Mouse (Mus musculus): ENCODE data around the gene Unc13d. TPM values are rescaled to one million over a fixed set of nuclear protein-coding genes. Genes with fewer than 3 reads are reported as not detected.

Gene Unc13d
- polyA plus RNA-seq, 1 experiment: 235 TPM

DNA sequence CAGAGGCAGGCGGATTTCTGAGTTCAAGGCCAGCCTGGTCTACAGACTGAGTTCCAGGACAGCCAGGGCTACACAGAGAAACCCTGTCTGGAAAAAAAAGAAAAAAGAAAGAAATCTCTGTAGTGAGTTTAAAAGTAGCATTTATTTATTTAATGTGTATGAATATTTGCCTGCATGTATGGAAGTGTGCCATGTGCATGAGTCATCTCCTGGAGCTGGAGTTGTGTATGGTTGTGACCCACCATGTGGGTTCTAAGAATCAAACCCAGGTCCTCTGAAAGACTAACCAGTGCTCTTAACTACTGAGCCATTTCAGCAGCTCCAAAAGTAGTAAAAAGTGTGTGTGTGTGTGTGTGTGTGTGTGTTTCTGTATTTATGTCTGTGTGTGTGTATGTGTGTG is 34.5 kb downstream of the Unc13d start:
- TF ChIP-seq GATA1 (IDR thresholded peaks at IDR 0.05; ENCODE audit: low read length): no peak

DNA sequence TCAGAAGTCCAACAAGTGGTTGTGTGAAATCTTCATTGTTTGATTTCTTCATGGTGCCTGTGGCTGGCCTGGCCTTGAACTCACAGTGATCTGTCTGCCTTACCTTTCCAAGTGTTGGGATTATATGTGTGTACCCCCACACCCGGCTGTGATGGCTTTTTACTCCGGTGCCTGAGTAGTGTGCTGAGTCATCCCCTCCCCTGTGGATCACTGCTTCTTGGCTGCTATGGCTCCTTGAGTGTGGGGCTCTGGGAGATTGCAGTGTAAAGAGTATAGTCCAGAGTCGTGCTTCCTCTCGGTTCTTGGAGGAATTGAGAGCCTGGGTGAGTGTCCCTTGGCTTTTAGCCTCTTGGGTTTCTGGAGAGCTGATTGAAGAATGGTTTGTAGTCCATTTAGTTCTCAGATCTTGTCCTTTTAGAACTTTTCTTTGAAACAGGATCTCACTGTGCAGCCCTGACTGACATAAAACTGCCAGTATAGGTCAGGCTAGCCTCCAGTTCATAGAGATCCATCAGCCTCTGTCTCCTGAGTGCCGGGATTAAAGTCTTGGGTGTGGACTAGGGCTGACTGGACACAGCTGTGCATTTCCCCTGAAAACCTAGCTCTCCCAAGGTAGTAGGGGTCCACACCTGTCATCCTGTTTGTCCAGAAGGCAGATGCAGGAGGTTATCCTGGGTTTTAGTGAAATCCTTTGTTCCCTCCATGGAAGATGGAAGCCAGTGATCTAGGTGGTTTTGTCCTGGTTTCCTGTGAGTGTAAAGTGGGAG is 35.2 kb downstream of the Unc13d start:
- TF ChIP-seq GATA1 (IDR thresholded peaks at IDR 0.05; ENCODE audit: low read length): no peak

DNA sequence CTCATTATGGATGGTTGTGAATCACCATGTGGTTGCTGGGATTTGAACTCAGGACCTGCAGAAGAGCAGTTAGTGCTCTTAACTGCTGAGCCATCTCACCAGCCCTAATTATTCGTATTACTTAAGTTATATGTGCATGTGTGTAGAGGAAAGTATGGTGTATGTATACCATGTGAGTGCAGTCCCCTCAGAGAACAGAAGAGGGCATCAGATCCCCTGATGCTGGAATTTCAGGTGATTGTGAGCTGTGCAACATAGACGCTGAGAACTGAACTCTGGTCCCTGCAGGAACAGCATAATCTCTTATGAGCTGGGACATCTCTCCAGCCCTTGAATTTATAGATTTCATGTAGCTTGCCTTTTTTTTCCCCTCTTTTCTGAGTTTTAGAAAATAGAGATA is 35.9 kb downstream of the Unc13d start:
- no peak for TF ChIP-seq GATA1 (IDR thresholded peaks at IDR 0.05; ENCODE audit: low read length)

DNA sequence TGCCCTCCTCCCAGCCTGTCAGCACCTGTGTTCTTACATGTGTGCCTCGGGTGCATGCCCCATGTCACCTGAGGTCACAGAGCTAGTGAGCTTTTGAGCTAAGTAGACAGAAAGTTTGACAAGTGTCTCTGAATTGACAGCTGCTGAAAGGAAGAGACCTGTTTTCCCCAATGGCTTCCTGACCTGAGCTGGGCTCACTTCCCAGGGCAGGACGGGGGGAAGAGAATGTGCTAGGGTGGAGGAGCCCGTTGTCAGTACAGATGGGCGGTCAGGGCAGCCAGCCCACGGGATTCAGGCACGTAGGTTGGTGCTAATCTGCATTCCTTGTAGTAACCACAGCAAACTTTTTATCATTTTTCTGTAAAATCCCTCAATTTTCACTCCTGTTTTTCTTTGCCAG is 37.2 kb downstream of the Unc13d start:
- no peak for TF ChIP-seq GATA1 (IDR thresholded peaks at IDR 0.05; ENCODE audit: low read length)

DNA sequence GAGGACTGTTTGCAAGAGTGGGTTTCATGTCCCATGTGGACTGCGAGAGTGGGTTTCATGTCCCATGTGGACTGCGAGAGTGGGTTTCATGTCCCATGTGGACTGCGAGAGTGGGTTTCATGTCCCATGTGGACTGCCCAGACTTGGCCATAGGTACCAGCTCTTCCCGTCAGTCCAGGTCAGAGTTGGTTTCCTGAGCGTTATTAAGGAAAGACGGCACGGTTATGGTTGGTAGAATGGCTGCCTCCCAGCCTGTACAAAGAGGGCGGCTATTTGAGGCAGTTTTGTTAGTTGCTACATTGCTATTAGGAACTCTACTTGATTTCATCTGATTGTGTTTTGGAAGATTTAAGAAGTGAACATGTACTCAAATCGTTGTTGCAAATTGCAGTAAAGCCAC is 39.9 kb downstream of the Unc13d start:
- no peak for TF ChIP-seq GATA1 (IDR thresholded peaks at IDR 0.05; ENCODE audit: low read length)

DNA sequence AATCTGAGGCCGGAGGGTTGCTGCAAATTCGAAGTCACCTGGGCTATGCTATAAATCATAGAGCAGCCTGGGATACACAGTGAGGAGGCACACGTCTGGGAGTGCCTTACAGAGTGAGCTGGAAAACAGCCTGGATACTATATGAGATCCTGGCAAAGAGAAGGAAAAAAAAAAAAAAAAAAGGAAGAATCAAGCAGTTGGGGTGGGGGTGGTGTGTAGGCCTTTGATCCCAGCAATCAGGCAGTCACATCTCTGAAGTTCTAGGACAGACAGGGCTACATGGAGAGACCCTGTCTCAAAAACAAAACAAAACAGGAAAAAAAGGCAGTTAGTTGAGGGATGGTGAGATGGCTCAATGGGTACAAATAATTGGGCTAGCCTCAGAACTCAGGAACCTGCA is 41.1 kb downstream of the Unc13d start:
- TF ChIP-seq GATA1 (IDR thresholded peaks at IDR 0.05; ENCODE audit: low read length): no peak

DNA sequence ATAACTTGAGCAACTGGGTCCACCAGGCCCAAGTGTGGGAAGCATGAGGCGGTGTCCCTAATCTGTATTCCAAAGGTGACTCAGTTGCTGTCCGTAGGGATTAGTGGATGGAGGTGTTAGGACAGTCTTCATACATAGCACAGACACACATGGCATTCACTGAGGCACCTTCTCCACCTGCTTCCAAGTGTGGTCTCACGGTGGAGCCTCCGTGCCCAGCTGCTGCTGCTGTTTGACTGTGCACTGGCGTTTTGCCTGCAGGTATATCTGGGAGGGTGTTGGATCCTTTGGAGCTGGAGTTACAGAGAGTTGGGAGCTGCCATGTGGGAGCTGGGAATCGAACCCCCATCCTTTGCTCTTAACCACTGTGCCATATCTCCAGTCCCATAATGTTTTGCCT is 43.2 kb downstream of the Unc13d start:
- no peak for TF ChIP-seq GATA1 (IDR thresholded peaks at IDR 0.05; ENCODE audit: low read length)

DNA sequence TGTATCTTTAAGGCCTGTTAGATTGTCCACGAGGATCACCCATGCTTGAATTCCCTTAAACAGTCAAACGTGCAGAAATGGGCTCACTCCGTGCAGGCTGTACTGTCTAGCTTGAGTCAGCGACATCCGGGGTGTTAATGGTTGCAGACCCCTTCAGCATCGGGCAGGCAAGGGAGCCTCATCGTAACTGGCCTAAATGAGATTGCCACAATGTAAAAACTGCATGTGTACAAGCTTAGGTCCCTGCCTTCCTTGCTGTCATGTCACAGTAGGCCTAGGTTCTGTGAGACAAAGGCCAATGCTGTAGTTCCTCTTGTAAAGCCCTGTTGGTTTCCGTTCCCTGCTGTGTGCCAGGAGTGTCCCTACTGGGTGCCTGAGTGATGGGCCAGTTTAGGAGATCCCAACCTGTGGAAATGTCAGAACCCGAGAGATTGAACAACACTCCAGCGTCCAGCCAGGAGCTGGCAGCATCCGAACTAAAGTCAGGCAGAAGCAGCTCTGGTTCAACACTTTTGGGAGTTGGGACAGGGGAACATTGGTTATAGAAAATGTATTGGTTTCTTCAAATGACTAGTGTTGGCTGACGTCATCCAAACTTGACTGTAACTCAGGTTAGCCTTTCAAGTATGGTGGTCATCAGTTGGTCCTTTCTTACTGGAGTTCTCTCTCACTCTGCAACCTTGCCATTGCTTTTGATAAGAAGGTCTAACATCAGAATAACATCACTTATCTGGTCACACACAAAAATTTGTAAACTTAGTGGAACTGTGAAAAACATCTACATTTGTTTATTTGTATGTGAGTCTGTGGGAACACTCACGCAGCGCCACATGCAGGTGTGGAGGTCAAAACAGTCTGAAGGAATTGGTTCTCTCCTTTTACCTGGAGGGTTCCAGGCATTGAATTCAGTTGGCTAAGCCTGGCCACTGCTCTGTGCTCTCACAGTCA is 46.6 kb downstream of the Unc13d start:
- TF ChIP-seq GATA1 (IDR thresholded peaks at IDR 0.05; ENCODE audit: low read length): no peak

DNA sequence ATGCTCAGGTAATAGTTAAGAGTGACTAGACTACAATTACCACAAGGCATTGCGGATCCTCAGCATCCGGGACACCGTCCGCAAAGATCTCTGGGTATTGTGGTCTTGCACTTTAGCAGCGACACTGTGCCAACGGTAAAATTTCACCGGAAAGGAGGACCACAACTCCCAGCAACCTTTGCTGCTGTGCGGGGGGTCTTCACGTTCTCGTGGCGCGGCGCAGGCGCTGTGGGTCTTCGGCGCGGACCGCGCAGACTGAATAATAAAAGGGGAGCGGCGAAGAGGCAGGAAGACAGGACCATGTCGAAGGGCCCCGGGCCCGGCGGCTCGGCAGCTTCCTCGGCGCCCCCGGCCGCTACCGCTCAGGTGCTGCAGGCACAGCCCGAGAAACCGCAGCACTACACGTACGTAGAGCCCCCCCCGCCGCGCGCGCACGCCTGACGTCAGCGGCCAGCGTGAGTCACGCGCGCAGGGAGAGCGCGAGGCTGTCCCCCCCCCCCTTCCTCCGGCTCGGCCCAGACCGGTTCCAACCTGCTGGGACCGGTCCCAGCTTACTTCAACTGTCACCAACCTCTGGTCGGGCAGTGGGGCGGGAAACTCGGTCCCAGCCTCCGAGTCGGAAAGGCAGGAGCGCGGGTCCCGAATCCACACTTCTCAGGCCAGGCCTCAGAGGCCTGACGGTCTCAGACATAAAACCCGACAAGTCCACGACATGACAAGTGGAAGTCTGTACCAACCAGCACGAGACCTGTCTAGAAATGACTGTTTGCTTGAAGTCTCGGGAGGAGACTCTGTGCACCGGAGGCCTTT is 47.5 kb downstream of the Unc13d start, which contains the start of gene Unk:
Gene Unk (plus strand): TSS at position 235 of the 810 bp plus-strand sequence.
- no peak for TF ChIP-seq GATA1 (IDR thresholded peaks at IDR 0.05; ENCODE audit: low read length)

DNA sequence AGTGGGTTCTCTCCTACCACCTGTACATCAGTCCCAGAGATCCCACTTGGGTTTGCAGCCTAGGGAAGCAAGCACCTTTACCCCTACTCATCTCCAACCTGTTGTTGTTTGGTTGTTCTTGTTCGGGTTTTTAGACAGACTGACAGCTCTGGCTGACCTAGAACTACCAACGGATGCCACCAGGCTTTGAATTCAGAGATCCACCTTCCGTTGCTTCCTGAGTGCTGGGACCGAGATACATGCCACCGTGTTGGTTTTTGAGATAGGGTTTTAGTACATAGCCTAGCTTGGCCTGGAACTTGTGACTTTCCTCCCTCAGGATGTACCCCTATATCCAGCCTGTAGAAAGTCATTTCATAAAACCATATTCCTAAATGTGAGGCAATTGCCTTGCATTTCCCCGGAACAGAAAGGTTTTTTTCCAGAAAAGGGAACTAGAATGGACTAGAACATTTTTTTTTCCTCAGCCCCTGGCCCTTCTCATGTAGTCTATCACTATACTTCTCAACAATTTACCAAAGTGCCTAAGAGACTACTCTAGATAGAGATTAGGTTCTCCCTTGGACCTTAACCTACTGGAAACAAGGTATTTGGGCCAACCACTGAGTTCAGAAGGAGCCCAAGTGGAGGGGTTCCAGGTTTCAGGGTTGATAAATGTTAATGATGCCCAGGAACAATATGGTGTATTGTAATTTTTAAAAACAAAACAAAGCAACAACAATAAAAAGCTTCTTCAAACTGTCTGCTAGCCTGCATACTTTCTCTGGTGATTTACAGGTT is 48.5 kb downstream of the Unc13d start:
- TF ChIP-seq GATA1 (IDR thresholded peaks at IDR 0.05; ENCODE audit: low read length): no peak

DNA sequence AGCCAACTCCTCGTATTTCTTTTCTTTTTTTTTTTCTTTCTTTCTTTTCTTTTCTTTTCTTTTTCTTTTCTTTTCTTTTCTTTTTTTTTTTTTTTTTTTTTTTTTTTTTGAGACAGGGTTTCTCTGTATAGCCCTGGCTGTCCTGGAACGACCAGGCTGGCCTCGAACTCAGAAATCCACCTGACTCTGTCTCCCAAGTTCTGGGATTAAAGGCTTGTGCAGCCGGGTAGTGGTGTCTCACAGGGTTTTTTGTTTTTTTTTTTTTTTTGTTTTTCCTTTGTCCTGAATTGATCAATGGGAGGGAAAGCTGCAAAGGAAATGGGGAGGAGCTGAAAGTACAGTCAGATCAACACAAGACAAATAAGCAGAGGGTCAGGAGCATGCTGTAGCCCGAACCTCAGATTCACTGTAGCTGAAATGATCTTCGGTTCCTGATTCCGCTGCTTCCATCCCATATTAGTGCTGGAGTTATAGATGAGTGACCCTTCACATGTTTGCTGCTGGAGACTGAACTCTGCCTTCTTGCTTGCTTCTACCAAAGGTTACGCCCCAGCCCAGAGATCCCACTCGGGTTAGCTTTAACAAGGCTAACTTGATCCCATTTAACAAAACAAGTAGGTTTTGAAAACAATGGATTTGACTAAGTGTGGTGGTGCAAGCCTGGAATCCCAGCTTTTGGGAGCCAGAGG is 49.4 kb downstream of the Unc13d start:
- TF ChIP-seq GATA1 (IDR thresholded peaks at IDR 0.05; ENCODE audit: low read length): no peak

DNA sequence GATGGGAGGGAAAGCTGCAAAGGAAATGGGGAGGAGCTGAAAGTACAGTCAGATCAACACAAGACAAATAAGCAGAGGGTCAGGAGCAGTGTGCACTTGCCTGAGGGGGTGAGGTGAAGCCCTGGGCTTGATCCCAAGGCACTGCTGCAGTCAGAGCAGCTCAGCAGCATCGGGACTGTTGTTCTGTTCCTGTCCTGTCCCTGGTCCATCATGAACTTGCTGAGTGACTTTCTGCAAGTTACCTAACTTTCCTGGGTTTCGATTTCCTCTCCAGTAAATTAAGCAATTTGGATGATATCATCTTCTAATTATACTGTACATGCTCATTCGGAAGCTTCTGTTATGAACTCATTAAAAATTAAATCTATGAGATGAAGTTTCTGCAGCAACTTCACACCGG is 50.0 kb downstream of the Unc13d start, which contains the start of gene H3f3b:
Gene H3f3b (minus strand): TSS at position 207 of the 400 bp plus-strand sequence.
- TF ChIP-seq GATA1 (IDR thresholded peaks at IDR 0.05; ENCODE audit: low read length): no peak

DNA sequence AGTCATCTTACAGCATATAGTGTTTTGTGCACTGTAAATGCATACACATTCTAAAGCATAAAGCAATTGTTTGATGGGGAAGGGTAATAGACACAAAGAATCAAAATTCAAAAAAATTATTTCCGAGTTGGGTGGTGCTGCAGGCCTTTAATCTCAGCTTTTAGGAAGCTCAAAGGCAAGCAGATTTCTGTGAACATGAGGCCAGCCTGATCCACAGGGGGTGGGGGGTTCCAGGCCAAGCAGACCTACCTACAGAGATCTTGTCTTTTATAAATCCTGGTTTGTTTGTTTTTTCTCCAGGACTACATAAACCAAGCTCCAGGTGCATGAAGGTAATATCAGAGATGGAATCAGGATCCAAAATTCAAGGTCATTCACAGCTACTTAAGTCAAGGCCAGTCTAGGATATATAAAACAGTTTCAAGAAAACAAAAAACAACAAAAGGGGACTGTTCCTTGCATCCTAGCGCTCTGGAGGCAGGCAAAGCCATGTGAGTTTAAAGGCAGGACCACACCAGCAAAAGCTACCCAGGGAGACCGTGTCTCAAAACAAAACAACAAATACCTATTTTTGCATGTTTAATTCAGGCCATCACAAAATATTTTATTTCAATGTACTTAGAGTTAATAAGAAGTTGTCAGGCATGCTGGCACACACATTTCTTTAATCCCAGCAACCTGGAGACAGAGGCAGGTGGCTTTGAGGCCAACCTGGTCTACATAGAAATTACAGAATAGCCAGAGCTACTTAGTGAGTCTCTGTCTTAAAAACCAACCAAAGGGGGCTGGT is 52.5 kb downstream of the Unc13d start:
- TF ChIP-seq GATA1 (IDR thresholded peaks at IDR 0.05; ENCODE audit: low read length): no peak

Measured in G1E-ER4 (cell line).